Mouse (Mus musculus) layer of hippocampus, postnatal 10 days (tissue): ENCODE measurements around the gene Hectd4. TPM values are rescaled to one million over a fixed set of nuclear protein-coding genes. Genes with fewer than 3 reads are reported as not detected.

Source experiments
- DNase-seq, 2 experiments: peaks; one replicate each; pipeline ENCODE4 v3.0.0; 2021; ENCODE audit warnings: low spot score in 2 of 2
- total RNA-seq, 2 experiments: library from RNA; stranded (reverse); gene quantifications; 2 replicates each; pipeline ENCODE4 v1.2.3; 2021

The Hectd4 gene
- total RNA-seq, 2 experiments from 2014 or later, result 190 to 212 TPM

DNA sequence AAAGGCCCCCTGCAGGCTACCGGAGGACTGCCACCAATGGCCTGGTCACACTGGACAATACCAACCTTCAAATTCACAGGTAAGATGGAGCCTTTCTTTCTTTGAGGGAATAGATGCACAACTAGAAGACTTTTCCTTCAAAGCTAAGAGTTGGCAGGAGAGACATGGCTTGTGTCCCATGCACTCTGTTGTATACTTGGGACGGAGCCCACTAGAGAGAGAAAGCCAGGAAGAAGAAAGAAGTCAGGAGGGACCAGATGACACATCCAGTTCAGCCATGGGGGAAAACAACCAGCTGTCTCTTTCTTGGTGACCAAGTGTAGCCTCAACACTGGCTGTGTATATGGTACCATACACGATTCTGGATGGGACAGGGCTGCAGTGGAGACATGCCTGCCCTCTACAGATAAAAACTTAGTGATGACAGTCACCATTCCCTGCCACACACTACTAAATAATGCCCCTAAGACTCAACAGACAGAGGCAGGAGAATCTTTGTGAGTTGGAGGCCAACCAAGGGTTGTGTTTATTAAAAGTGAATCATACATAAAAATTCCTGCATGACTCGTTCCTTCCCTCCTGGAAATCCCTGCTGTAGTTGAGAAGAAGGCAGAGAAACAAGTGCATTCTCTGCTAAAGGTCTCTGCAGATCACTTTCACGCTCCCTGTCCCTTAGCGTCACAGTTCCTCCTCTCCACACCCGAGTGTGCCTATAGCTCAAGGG is 119.7 kb downstream of the Hectd4 start:
- DNase-seq, result no peak

DNA sequence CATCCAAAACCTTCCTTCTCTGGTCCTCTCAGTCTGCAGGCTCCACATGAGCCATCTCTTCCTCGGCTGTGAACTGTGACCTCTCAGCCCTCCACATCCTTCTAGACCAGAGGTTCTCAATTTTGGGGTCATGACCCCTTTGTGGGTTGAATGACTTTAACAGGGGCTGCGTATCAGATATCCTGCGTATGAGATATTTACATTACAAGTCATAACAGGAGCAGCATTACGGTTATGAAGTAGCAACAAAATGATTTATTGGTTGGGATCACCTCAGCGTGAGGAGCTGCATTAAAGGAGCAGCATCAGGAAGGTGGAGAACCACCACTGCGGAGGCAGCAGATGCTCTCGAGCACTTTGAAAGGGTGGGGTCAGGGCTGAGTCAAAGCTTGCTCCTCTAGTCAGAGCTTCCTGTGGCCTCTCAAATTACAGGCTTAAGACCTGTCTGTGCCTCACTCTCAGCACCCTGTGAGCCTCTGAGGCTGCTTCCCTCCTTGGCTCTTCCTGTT is 121.0 kb downstream of the Hectd4 start:
- no peak for DNase-seq

DNA sequence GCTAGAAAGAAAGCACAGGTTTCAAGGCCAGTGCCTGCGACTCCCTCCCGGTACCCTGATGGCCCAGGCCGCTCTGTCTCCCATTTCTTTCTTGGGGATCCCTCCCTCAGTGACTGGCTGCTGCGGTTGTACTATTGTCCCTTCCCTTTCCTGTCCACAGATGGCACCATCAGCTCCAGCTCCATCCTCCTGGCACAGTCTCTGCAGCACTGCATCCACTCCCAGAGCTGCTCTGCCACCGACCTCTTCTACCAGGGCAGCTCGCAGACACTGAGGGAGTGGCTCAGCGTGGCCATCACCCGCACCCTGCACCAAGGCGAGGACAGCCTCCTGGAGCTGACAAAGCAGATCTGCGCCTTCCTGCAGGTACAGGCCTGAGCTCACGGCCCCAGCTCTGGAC is 122.5 kb downstream of the Hectd4 start:
- DNase-seq, result no peak

DNA sequence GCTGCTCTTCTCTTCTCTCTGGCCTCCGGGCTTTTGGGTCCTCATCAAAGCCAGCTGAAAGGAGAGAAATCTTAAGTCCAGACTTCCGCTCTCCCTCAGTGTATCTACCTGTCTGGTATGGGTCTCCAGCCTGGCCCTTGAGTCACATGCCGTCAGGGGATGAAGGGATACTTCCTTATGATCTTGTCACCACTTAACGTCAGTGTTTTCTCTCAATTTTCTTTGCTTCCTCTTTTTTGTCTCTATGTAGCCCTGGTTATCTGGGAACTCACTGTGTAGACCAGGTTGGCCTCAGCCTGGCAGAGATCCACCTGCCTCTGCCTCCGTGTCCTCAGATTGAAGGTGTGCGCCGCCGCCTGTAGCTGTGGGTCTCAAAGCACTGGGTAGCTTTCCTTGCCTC is 124.0 kb downstream of the Hectd4 start:
- DNase-seq, result no peak

DNA sequence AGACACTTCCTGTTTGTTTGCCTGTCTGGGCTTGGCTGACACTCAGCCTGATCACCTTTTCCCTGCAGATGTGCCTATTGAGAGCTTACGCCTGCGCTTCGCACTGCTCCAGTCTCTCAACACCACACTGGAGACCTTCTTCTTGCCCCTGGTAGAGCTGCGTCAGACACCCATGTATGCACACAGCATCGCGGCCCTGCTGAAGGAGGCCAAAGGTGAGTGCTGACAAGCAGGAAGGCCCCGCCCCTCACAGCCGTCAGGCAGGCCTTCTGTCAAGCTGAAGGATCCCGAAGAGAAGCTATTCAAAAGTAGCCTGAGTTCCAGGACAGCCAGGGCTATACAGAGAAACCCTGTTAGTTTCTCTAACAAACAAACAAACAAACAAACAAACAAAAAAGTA is 139.2 kb downstream of the Hectd4 start:
- DNase-seq, result no peak

DNA sequence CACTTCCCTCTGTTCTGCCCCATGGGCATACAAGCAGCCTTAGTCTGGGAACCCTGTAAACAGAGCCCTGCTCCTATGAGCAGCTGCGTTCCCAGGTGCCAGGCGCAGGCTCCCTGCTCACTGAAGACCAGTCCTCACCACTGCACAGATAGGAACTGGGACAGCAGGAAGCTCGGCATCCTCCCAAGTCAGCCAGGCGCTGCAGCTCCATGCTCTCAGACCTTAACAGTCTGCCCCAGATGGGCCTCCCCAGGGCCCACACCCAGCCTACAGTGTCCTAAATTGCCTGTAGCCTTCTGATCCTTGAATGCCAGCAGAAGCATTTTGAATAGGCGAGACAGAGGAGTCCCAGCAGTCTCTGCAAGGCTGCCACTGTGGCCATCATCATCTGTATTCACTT is 141.7 kb downstream of the Hectd4 start:
- no peak for DNase-seq

DNA sequence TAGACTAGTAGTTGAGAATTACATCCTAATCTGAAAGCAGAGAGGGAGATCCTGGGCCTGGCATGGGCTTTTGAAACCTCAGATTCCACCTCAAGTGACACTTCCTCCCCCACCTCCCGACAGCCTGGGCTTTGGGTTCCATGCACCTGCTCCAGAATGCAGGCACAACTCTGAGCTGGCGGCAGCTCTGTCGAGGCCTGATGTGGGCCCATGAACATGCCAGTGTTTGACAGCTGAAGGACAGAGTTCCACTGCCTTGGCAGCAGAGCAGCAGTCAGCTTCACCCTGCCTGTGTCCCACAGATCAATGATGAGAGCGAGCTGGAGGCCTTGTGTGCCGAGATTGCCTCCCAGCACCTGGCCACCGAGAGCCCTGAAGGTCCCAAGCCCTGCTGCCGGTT is 143.4 kb downstream of the Hectd4 start:
- no peak for DNase-seq

DNA sequence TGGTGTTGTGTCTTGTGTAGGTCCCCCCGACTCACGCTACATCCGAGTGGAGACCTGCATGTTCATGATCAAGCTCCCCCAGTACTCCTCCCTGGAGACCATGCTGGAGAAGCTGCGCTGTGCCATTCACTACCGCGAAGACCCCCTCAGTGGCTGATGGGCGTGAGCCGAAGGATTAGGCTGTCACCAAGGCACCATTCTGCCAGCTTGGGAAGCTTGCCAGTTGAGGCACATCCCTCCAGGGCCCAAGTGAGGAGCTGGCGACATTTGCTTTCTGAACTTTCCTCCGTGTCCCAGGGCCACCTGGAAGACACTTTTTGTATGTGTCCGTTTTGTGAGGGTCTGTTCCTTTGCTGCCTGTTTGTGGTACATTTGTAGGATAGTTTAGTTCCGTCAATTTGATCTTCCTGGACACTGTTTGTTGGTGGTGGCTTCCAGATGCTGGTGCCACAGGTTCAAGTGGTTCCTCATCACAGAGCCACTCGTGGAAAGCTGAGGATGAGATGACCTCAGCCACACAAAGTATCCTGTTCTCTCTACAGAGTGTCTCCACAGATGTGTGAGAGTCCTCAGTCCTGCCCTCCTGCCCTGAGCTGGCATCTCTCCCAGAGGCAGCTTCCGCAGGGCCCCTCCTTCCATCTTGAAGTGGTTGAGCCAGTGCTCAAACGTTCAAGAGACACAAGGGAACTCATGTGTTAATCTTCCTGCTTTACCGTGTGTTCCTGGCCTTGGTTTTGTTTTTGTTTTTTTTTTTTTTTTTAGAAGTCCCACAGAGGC is 146.6 kb downstream of the Hectd4 start:
- no peak for DNase-seq

DNA sequence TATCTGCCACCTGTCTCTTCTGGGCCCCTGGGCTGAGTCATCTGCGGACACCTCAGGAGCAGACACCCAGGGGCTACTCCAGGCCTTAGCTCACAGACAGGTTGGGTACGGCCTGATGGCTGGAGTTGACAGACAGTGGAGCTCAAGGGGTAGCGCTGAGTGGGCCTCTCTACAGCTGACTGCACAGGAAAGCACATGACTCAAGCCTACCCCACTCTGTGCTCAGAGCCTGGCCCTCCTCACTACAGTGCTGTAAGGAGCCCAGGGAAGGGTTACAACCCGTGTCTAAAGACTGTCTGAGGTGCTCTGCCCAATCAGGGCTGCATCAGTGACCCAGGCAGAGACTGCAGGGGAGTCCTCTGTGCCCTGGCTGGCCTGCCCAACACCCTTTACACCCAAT is 147.2 kb downstream of the Hectd4 start:
- no peak for DNase-seq

DNA sequence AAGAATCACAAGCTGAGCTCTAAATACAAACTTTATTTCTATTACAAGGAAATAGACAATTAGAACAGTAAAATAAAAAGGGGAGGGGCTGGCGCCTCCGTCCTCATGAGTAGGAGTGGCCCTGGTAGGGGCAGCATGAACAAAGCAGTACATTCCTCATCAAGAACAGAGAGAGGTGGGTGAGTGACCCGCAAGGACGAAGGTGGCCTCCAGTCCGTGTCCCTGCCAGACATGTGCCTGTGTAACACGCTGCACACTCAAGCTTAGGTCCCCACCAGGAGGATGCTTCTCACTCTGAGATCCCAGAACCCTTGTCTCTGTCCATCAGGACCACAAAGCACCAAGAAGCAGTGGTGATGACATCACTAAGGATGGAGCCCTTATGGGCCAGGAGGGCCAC is 151.7 kb downstream of the Hectd4 start:
- no peak for DNase-seq

DNA sequence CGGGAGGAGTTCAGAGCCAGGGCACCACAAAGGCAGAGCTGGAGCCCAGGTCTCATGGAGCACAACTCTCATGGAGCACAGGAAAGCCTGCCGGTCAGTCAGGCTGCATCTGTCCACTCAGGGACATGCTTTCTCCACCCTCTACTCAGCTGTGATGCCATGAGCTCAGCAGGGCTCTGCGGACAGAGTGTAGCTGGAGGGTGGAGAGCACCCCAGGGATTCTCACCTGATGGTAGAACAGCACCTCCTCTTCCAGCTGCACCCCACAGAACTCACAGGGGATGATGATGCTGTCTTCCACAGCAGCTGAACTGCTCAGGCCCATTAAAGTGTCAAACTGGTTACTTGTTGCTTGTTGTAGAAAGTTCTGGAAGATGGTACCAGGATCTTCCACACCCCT is 154.8 kb downstream of the Hectd4 start:
- DNase-seq, result no peak

DNA sequence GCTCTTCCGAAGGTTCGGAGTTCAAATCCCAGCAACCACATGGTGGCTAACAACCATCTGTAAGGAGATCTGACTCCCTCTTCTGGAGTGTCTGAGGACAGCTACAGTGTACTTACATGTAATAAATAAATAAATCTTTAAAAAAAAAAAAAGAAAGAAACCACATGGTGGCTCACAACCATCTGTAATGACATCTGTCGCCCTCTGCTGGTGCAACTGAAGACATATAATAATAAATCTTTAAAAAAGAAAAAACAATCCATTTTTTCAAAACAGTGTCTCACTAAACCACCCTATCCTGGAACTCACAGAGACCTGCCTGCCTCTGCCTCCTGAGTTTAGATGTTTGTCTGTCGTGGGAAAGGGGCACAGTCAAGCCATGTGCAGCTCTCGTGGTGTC is 157.0 kb downstream of the Hectd4 start:
- peak; percentile 52 to 60 for DNase-seq

DNA sequence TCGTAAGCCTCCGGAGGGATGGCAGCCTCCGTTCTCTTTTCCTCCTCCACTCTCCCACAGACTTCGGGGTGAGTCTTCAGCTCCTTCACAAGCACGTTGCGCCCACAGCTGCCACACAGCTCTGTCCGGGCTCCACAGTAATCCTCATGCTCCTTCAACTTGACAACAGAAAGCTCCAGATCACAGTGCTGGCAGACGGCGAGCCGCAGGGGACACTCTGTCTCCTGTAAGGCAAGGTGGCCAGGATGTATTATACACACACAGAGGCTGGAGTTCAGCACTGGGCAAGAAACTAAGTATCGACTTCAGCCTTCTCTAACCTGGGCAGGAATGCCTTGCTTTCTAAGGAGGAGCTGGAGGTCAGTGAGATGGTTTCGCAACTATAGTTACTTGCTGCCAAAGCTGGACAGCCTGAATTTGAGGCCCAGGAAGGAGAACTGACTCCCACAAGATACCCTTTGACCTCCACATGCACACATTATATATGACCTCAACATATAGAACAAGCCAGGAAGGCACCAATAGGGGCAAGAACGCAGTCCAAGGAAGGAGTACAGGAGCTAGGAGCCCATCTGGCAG is 158.7 kb downstream of the Hectd4 start:
- no peak for DNase-seq

DNA sequence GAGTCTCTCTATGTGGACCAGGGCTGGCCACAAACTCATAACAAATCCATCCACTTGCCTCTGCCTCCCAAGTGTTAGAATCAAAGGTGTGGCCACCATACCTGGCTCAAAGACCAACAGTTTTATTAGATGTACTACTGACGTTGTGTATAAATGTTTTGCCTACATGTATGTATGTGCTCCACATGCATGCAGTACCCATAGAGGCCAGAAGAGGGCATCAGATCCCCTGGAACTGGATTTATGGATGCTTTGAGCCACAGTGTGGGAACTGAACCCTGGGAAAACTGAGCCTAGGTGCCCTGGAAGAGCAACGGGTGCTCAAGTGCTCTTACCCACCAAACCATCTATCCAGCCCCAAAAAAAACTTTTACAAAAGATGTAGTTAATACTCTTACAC is 160.7 kb downstream of the Hectd4 start:
- no peak for DNase-seq

DNA sequence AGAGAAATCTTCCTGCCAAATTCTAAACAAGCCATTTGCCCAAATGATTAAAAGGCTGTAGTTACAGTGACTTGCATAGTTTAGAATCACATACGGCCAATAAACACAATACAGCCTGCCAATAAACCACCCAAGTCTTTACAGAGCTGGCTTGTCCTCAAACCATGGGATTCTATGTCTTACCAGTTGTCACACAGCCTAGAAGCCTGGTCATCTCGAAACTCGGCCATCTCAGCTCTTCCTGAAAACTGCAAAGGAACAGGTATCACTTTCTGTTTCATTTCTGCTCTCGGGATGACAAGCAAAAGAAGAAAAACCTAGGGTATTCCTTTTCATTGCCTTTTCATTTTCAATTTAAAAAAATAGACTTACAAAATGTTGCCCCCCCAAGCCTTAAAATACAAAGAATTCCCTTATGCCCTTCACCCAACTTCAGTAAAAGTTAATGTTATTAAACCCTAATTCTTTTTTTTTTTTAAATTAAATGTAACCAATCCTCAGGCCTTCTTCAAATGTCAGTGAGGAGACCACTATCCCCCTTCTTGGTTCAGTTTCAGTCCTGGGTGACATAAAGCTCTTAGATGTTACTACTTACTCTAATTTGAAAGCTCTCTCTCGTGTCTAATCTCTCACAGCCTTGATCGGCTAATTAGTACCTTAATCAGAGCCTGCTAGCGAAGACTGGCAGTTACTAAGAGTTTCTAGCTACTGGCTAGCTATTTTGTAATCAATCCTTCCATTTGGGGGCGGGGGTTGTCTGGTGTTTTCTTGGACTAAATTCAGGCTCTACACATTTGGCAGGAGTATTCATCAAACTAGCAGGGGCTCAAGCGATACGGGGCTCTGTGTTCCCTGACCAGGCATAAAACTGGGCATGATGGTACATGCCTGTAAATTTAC is 164.1 kb downstream of the Hectd4 start:
- DNase-seq, result no peak

DNA sequence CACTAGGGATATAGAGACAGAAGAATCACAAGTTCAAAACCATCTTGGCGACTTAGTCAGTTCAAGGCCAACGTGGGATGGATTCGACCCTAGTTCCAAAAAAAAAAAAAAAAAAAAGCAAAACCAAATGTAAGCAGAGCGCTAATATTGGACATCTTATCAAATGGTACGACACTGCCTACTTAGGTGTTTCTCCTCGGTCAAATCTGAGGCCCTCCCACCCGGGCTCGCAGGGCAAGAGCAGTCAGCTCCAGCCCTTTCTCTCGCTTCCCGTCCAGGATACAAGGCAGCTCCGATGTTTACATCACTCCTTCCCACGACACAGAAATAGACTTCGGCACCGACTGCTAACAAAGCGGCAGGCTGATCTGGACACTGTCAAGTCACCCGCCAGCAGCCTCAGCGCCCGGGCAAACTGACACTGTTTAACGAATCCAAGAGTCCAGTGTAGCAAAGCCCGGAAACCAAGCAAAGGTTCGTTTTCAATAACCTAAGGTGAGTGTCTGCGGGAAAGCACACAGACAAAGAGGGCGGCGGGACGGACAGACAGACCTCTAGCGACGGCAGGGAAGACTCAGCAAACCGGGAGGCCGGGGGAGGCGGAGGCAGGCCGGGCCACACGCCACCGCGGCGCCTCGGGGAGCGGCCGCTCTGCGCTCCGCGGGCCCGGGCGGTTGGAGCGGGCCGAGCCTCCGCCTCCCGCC is 164.9 kb downstream of the Hectd4 start:
- DNase-seq, result peak in 1 of 2 experiments; percentile 59

DNA sequence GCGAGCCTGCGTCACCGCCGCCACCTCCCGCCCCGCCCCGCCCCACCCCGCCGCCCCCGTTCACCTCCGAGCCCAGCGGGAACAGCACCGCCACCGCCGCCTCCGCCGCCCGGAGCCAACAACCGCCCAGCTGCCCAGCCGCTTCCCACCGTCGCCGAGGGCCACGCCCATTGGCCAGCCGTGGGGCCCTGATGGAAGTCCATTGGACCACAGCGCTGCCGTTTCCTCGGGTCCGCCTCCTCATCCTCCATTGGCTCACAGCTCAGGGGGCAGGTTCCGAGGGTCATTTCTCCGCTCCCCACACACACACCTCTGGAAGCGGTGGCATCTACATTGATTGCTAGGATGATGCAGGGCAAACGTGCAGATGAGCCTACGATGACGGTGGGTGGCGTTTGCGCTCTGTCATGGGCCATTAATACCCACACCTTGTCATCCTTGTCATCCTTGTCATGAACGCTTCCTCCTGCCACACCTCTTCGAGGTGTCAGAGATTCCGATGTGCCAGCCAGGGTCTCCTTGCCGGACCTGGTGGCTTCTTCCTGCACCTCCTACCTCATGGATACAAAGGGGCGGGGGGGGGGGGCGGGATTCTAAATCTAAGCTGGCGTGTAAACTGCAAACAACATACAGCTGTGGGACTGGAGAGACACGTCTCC is 165.6 kb downstream of the Hectd4 start, which contains the start of gene Trafd1:
TSS of gene Trafd1 (minus strand) at position 172 of the 659 bp plus-strand sequence.
- peak; percentile 92 to 94 for DNase-seq

DNA sequence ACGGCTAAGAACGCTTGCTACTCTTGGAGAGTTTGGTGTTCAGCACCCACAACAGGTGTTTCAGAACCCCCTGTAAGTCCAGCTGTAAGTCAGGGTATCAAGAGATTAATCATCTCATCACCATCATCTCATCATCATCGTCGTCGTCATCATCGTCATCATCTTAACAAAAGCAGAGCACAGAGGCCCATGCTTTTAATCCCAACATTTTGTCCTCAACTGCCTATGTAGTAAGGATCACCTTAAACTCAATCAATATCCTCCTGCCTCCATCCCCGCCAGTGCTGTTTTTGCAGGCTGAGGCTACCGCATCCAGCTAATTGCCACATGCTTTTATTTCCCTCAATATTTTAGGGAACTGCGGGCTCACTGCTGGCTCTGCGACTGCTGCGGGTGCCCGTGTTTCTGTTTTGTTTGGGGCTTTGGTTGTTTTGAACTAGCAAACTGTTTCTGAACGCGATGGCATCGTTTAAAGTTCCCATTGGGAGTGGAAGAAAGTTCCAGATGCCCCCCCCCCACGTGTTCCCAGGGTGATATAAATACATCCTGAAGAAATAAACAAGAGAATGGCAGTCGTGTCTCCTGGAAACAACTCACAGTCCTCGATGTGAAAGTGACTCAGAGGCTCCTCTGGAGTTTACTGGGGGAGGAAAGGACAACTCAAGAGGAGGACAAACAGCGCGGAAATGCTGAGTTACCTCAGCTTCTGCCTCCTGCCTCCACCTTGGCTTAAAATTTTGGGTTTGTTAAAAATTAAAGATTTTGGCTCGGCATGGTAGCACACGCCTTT is 166.3 kb downstream of the Hectd4 start:
- DNase-seq, result no peak

DNA sequence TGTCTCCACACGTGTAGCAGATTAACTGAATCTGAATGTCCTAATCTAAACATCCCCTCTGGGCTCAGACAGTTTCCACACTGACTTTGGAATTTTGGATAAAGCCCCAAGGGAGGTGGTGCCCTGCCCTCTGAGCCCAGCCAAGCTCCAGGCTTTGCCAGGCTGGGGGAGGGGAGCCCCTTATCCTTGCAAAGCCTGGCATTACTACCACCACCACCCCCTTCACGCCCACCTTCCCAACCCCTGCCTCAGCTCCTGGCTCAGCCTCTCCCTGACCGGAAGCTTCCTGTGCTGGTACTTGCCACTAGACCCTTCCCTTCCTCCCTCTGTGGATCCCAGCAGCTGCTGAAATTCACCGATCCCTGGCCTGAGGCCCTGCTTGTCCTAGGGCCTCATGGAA is 167.1 kb downstream of the Hectd4 start:
- DNase-seq, result no peak
